Mouse (Mus musculus) cerebellum, adult 2 months (tissue): ENCODE measurements at regions not wholly inside any gene's neighbourhood (a gene's known extent, or its start where the extent isn't known, plus 50 kb on each side); places are given as distances from the start of the nearest gene placed in this dataset.

Experiments
- CTCF ChIP-seq: fragments of 200-500 bp; IDR thresholded peaks from 2 replicates; pipeline ENCODE4 v1.5.1; 2011; ENCODE audit warnings: low read depth, mild to moderate bottlenecking, control low read depth, low read length, moderate library complexity, borderline replicate concordance; ENCODE audit not compliant: insufficient read depth
- POLR2A ChIP-seq: fragments of 200-500 bp; IDR thresholded peaks from 2 replicates; pipeline ENCODE4 v1.6.1; 2011; ENCODE audit warnings: low read length, control low read depth, borderline replicate concordance; ENCODE audit not compliant: insufficient read depth

DNA sequence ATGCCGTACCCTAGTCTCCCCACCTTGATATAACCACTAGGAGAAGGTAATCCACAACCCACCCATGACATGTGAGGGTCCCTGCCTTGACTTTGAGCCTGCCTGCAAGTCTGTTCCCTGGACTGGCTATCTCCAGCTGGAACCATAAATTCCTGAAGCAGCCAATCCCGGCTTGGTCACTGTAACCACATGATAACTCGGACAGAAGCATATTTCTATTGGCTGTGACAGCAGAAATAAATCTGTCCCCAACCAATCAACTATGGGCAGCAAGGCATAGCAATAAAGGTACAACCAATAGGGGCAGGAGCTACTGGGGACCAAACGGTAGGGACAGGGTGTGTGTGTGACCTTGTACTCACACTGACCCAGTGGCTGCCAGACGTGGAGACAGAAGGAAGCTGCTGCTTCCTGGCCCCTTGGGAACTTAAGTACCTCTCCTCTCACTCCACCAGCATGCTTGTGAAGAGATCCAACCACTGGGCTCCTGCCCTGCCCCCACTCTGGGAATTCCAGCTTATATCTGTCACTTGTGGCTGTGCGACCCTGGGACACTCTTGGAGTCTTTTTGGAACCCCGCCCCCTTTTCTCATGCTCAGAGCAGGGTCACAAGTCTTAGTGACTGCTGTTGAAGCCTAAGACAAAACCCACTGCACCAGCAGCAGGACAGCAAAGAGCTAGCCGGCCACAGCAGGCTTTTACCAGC, 51.8 kb upstream of the Ttc34 start:
- TF ChIP-seq POLR2A, result no peak
- TF ChIP-seq CTCF, result no peak
